Mouse (Mus musculus) midbrain, embryonic 16.5 days (tissue): ENCODE measurements around the gene Gm37240. TPM values are rescaled to one million over a fixed set of nuclear protein-coding genes. Genes with fewer than 3 reads are reported as not detected.

Source experiments
- ATAC-seq: fragments of 200-750 bp; cut with Nextera tagmentation; 2 replicates; pipeline ENCODE4 v1.8.0; 2017; ENCODE audit warnings: moderate TSS enrichment
- H3K27ac ChIP-seq: fragments of 300-500 bp; sonication (generic); 2 replicates; pipeline ENCODE4 v1.5.1; 2014; ENCODE audit warnings: mild to moderate bottlenecking, low read length, mixed read lengths
- H3K27me3 ChIP-seq: fragments of 300-500 bp; sonication (generic); 2 replicates; pipeline ENCODE4 v1.6.1; 2014; ENCODE audit warnings: low read depth, low read length, mixed read lengths; ENCODE audit not compliant: control insufficient read depth, insufficient read depth
- H3K36me3 ChIP-seq: fragments of 300-500 bp; sonication (generic); 2 replicates; pipeline ENCODE4 v1.6.1; 2014; ENCODE audit warnings: mild to moderate bottlenecking, low read length, moderate library complexity, mixed read lengths; ENCODE audit not compliant: control insufficient read depth, insufficient read depth
- H3K4me1 ChIP-seq: fragments of 300-500 bp; sonication (generic); 2 replicates; pipeline ENCODE4 v1.6.1; 2014; ENCODE audit warnings: mild to moderate bottlenecking, low read length, mixed read lengths; ENCODE audit not compliant: control insufficient read depth, insufficient read depth
- H3K4me2 ChIP-seq: fragments of 300-500 bp; sonication (generic); 2 replicates; pipeline ENCODE4 v1.6.1; 2014; ENCODE audit warnings: mild to moderate bottlenecking, low read length, mixed read lengths
- H3K4me3 ChIP-seq: fragments of 300-500 bp; sonication (generic); 2 replicates; pipeline ENCODE4 v1.5.1; 2014; ENCODE audit warnings: low read depth, mild to moderate bottlenecking, low read length, moderate library complexity, mixed read lengths
- H3K9ac ChIP-seq: fragments of 300-500 bp; sonication (generic); 2 replicates; pipeline ENCODE4 v1.6.1; 2014; ENCODE audit warnings: low read depth, low read length, mixed read lengths
- H3K9me3 ChIP-seq: fragments of 300-500 bp; sonication (generic); replicated peaks from 2 replicates; pipeline ENCODE4 v1.6.1; 2014; ENCODE audit warnings: mild to moderate bottlenecking, low read length, mixed read lengths; ENCODE audit not compliant: control insufficient read depth, poor library complexity, severe bottlenecking
- WGBS: fragments of 180-500 bp; shearing (Covaris S2); extraction: QIAGEN DNeasy Blood & Tissue Kit; methylation state at CpG from one replicate; pipeline ENCODE4 v1.1.7; 2014; 5-methylcytosine and 5-hydroxymethylcytosine counted together
- polyA plus RNA-seq: library from polyadenylated mRNA; unstranded; fragments of >200 nt; fragmentation: Nextera tagmentation; extraction: Ambion mirVana; gene quantifications from 2 replicates; pipeline ENCODE4 v1.2.1, GENCODE M21; 2015

Gm37240 gene
- polyA plus RNA-seq, 1 experiment from 2014 or later, result 0.26 TPM

GRCm38 (mm10) chr3:84889648-84890047, 997.7 kb downstream of the Gm37240 start:
- H3K27me3 ChIP-seq, result no peaks in the 10 kb centered on the region
- 70% methylated on average over 1 of the region's 1 CpGs for WGBS
- no peaks in the 10 kb centered on the region for H3K4me1 ChIP-seq
- no peak overlapping the region for H3K4me3 ChIP-seq
- no peak overlapping the region for H3K27ac ChIP-seq
- H3K9me3 ChIP-seq, result no peaks in the 10 kb centered on the region
- no peak for ATAC-seq
- no peak overlapping the region for H3K9ac ChIP-seq
- no peaks in the 10 kb centered on the region for H3K36me3 ChIP-seq
- H3K4me2 ChIP-seq, result no peak overlapping the region

GRCm38 (mm10) chr3:84883817-84884483, 1003.4 kb downstream of the Gm37240 start:
- no peak overlapping the region for H3K4me3 ChIP-seq
- WGBS, result 58% methylated on average over 11 of the region's 11 CpGs
- no peaks in the 10 kb centered on the region for H3K36me3 ChIP-seq
- ATAC-seq, result no peak; the same call in 1 of the 2 replicates
- H3K9ac ChIP-seq, result no peak overlapping the region
- no peaks in the 10 kb centered on the region for H3K4me1 ChIP-seq
- no peaks in the 10 kb centered on the region for H3K9me3 ChIP-seq
- H3K4me2 ChIP-seq, result no peak overlapping the region
- no peak overlapping the region for H3K27ac ChIP-seq
- no peaks in the 10 kb centered on the region for H3K27me3 ChIP-seq

GRCm38 (mm10) chr3:84876211-84876610, 1011.1 kb downstream of the Gm37240 start:
- H3K4me1 ChIP-seq, result no peaks in the 10 kb centered on the region
- H3K9me3 ChIP-seq, result no peaks in the 10 kb centered on the region
- no peak for ATAC-seq
- 75% methylated on average over 4 of the region's 4 CpGs for WGBS
- no peaks in the 10 kb centered on the region for H3K27me3 ChIP-seq
- H3K4me3 ChIP-seq, result no peak overlapping the region
- H3K9ac ChIP-seq, result no peak overlapping the region
- no peak overlapping the region for H3K27ac ChIP-seq
- no peaks in the 10 kb centered on the region for H3K36me3 ChIP-seq
- no peak overlapping the region for H3K4me2 ChIP-seq

- Histone ChIP-seq H3K9me3 (no peaks in the 10 kb centered on the region), H3K4me1 (no peaks in the 10 kb centered on the region), H3K4me2 (no peak overlapping the region), H3K9ac (no peak overlapping the region), H3K4me3 (no peak overlapping the region), H3K27ac (no peak overlapping the region), H3K36me3 (no peaks in the 10 kb centered on the region), H3K27me3 (no peaks in the 10 kb centered on the region)
- no peak for ATAC-seq
- WGBS, result 77% methylated on average over 9 of the region's 9 CpGs
Measured at GRCm38 (mm10) chr3:84875306-84875705, 1012.0 kb downstream of the Gm37240 start.

- no peak overlapping the region for H3K9ac ChIP-seq
- no peak for ATAC-seq
- 0 out of 2 replicates have a peak, but pooled peaks cover 4% of the 10 kb centered on the region for H3K4me1 ChIP-seq
- no peak overlapping the region for H3K4me2 ChIP-seq
- H3K27me3 ChIP-seq, result no peaks in the 10 kb centered on the region
- no peaks in the 10 kb centered on the region for H3K9me3 ChIP-seq
- no peaks in the 10 kb centered on the region for H3K36me3 ChIP-seq
- no peak overlapping the region for H3K4me3 ChIP-seq
- no peak overlapping the region for H3K27ac ChIP-seq
Measured at GRCm38 (mm10) chr3:84870126-84870525, 1017.2 kb downstream of the Gm37240 start.

- H3K4me1 ChIP-seq, result 0 out of 2 replicates have a peak, but pooled peaks cover 4% of the 10 kb centered on the region
- no peak overlapping the region for H3K27ac ChIP-seq
- no peaks in the 10 kb centered on the region for H3K36me3 ChIP-seq
- no peaks in the 10 kb centered on the region for H3K9me3 ChIP-seq
- H3K4me3 ChIP-seq, result no peak overlapping the region
- no peaks in the 10 kb centered on the region for H3K27me3 ChIP-seq
- no peak for ATAC-seq
- no peak overlapping the region for H3K9ac ChIP-seq
- WGBS, result 57% methylated on average over 1 of the region's 1 CpGs
- H3K4me2 ChIP-seq, result no peak overlapping the region
Measured at GRCm38 (mm10) chr3:84867991-84868390, 1019.3 kb downstream of the Gm37240 start.

- Histone ChIP-seq H3K9me3 (no peaks in the 10 kb centered on the region), H3K36me3 (no peaks in the 10 kb centered on the region), H3K27ac (no peak overlapping the region), H3K4me2 (no peak overlapping the region), H3K4me3 (no peak overlapping the region), H3K4me1 (0 out of 2 replicates have a peak, but pooled peaks cover 4% of the 10 kb centered on the region), H3K27me3 (no peaks in the 10 kb centered on the region), H3K9ac (no peak overlapping the region)
- no peak for ATAC-seq
- WGBS, result 96% methylated on average over 1 of the region's 1 CpGs
Measured at GRCm38 (mm10) chr3:84867434-84867975, 1019.8 kb downstream of the Gm37240 start.

- WGBS, result 78% methylated on average over 4 of the region's 4 CpGs
- no peak for ATAC-seq
- Histone ChIP-seq H3K27me3 (no peaks in the 10 kb centered on the region), H3K4me3 (no peak overlapping the region), H3K27ac (no peak overlapping the region), H3K36me3 (no peaks in the 10 kb centered on the region), H3K4me1 (0 out of 2 replicates have a peak, but pooled peaks cover 4% of the 10 kb centered on the region), H3K9ac (no peak overlapping the region), H3K9me3 (no peaks in the 10 kb centered on the region), H3K4me2 (no peak overlapping the region)
Measured at GRCm38 (mm10) chr3:84866866-84867265, 1020.5 kb downstream of the Gm37240 start.

GRCm38 (mm10) chr3:84865684-84866083, 1021.6 kb downstream of the Gm37240 start:
- WGBS, result 75% methylated on average over 3 of the region's 3 CpGs

More at GRCm38 (mm10) chr3:84865684-84866083, 1021.6 kb downstream of the Gm37240 start:
- no peak overlapping the region for H3K9ac ChIP-seq
- no peak overlapping the region for H3K27ac ChIP-seq
- no peak overlapping the region for H3K4me2 ChIP-seq
- H3K4me3 ChIP-seq, result no peak overlapping the region
- no peaks in the 10 kb centered on the region for H3K27me3 ChIP-seq
- no peaks in the 10 kb centered on the region for H3K36me3 ChIP-seq
- H3K4me1 ChIP-seq, result 0 out of 2 replicates have a peak, but pooled peaks cover 4% of the 10 kb centered on the region
- no peaks in the 10 kb centered on the region for H3K9me3 ChIP-seq
- ATAC-seq, result no peak
